Mouse (Mus musculus) ES-CJ7 (cell line): ENCODE results near the gene Klhdc3.

Experiments used
- DNase-seq: peaks from one replicate; pipeline ENCODE4 v3.0.0; 2011; ENCODE audit warnings: low read depth, low spot score

Klhdc3 gene

DNA sequence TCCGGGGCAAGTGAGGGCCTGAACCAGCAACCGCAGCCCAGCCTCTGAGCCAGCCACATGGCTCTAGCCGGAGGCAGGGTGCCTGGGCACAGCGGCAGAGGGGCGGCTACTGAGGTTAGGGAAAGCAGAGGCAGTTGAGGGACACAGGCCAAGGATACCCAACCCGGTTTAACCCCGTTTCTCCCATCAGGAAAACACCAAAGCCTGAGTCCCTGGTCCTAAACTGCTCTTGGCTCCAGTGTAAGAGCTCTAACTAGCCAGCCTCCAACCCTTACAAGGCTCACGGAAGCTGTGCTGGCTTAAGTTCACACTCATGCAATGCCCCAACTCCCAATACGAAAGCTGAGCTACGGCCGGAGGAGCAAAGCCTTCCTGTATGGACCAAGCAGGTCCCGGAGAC, 56.1 kb downstream of the Klhdc3 start:
- no peak for DNase-seq
